Mouse (Mus musculus): ENCODE measurements at regions not wholly inside any gene's neighbourhood (a gene's known extent, or its start where the extent isn't known, plus 50 kb on each side); places are given as distances from the start of the nearest gene placed in this dataset.

- DNase-seq (ENCODE audit: low spot score) (no peak), ATAC-seq (replicated peaks; ENCODE audit: insufficient number of reproducible peaks, low FRiP score, low TSS enrichment, low read depth) (no peak)
- Histone ChIP-seq H3K9ac (replicated peaks; ENCODE audit: low read length) (no peak overlapping the region), H3K4me1 (ENCODE audit: control insufficient read depth, insufficient read depth, low read length) (no peaks in the 10 kb centered on the region), H3K4me2 (ENCODE audit: low read depth, low read length) (no peak overlapping the region), H3K27me3 (ENCODE audit: control insufficient read depth, insufficient read depth, low read length) (no peaks in the 10 kb centered on the region), H3K27ac (replicated peaks; ENCODE audit: low read depth, low read length) (no peak overlapping the region), H3K36me3 (replicated peaks; ENCODE audit: control insufficient read depth, insufficient read depth, low read depth, low read length) (no peaks in the 10 kb centered on the region), H3K9me3 (replicated peaks; ENCODE audit: control insufficient read depth, low read length) (no peaks in the 10 kb centered on the region), H3K4me3 (ENCODE audit: low read depth, low read length) (no peak overlapping the region)
- WGBS: 89% methylated on average over 3 of the region's 3 CpGs
Measured at GRCm38 (mm10) chr8:103399466-103399865, 614.0 kb upstream of the Cdh11 start.

- no peak overlapping the region for H3K9ac ChIP-seq (replicated peaks; ENCODE audit: low read length)
- H3K27me3 ChIP-seq (ENCODE audit: control insufficient read depth, insufficient read depth, low read length): no peaks in the 10 kb centered on the region
- no peaks in the 10 kb centered on the region for H3K4me1 ChIP-seq (ENCODE audit: control insufficient read depth, insufficient read depth, low read length)
- no peak overlapping the region for H3K27ac ChIP-seq (replicated peaks; ENCODE audit: low read depth, low read length)
- WGBS: 95% methylated on average over 1 of the region's 1 CpGs
- ATAC-seq (replicated peaks; ENCODE audit: insufficient number of reproducible peaks, low FRiP score, low TSS enrichment, low read depth) (no peak), DNase-seq (ENCODE audit: low spot score) (no peak)
- H3K4me2 ChIP-seq (ENCODE audit: low read depth, low read length): no peak overlapping the region
- H3K9me3 ChIP-seq (replicated peaks; ENCODE audit: control insufficient read depth, low read length): no peaks in the 10 kb centered on the region
- no peaks in the 10 kb centered on the region for H3K36me3 ChIP-seq (replicated peaks; ENCODE audit: control insufficient read depth, insufficient read depth, low read depth, low read length)
- H3K4me3 ChIP-seq (ENCODE audit: low read depth, low read length): no peak overlapping the region
Measured at GRCm38 (mm10) chr8:103400143-103400542, 614.7 kb upstream of the Cdh11 start.

GRCm38 (mm10) chr8:103402731-103403130, 617.3 kb upstream of the Cdh11 start:
- DNase-seq (ENCODE audit: low spot score) (no peak), ATAC-seq (replicated peaks; ENCODE audit: insufficient number of reproducible peaks, low FRiP score, low TSS enrichment, low read depth) (no peak)
- Histone ChIP-seq H3K9me3 (replicated peaks; ENCODE audit: control insufficient read depth, low read length) (no peaks in the 10 kb centered on the region), H3K4me1 (ENCODE audit: control insufficient read depth, insufficient read depth, low read length) (no peaks in the 10 kb centered on the region; the same call in 1 of the 2 replicates), H3K4me3 (ENCODE audit: low read depth, low read length) (no peak overlapping the region), H3K4me2 (ENCODE audit: low read depth, low read length) (no peak overlapping the region), H3K27ac (replicated peaks; ENCODE audit: low read depth, low read length) (no peak overlapping the region), H3K27me3 (ENCODE audit: control insufficient read depth, insufficient read depth, low read length) (no peaks in the 10 kb centered on the region), H3K36me3 (replicated peaks; ENCODE audit: control insufficient read depth, insufficient read depth, low read depth, low read length) (no peaks in the 10 kb centered on the region; the same call in 1 of the 2 replicates), H3K9ac (replicated peaks; ENCODE audit: low read length) (no peak overlapping the region)
- 70% methylated on average over 3 of the region's 3 CpGs for WGBS

DNA sequence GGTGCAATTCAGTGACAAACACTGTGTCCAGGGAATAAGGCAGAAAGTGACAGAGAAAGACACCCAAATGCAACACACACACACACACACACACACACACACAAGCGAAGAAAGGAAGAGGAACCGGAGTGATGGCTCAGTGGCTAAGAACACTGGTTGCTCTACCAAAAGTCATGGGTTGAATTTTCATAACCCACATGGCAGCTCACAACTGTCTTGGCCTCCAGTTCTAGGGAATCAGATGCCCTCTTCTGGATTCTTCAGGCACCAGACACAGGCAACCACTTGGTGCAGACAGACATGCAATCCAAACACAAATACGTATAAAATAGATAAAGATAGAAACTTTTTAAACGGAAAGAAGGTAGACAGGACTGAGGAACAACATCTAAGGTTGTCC, 618.4 kb upstream of the Cdh11 start:
- Histone ChIP-seq H3K4me1 (ENCODE audit: control insufficient read depth, insufficient read depth, low read length) (no peaks in the 10 kb centered on the region; the same call in 1 of the 2 replicates), H3K9me3 (replicated peaks; ENCODE audit: control insufficient read depth, low read length) (no peaks in the 10 kb centered on the region), H3K9ac (replicated peaks; ENCODE audit: low read length) (no peak overlapping the region), H3K4me2 (ENCODE audit: low read depth, low read length) (no peak overlapping the region), H3K27me3 (ENCODE audit: control insufficient read depth, insufficient read depth, low read length) (no peaks in the 10 kb centered on the region), H3K27ac (replicated peaks; ENCODE audit: low read depth, low read length) (no peak overlapping the region), H3K36me3 (replicated peaks; ENCODE audit: control insufficient read depth, insufficient read depth, low read depth, low read length) (no peaks in the 10 kb centered on the region; the same call in 1 of the 2 replicates), H3K4me3 (ENCODE audit: low read depth, low read length) (no peak overlapping the region)
- ATAC-seq (replicated peaks; ENCODE audit: insufficient number of reproducible peaks, low FRiP score, low TSS enrichment, low read depth) (no peak), DNase-seq (ENCODE audit: low spot score) (no peak)
- WGBS: 92% methylated on average over 4 of the region's 4 CpGs

- Histone ChIP-seq H3K4me3 (ENCODE audit: low read depth, low read length) (no peak overlapping the region), H3K9ac (replicated peaks; ENCODE audit: low read length) (no peak overlapping the region), H3K9me3 (replicated peaks; ENCODE audit: control insufficient read depth, low read length) (no peaks in the 10 kb centered on the region), H3K36me3 (replicated peaks; ENCODE audit: control insufficient read depth, insufficient read depth, low read depth, low read length) (no peaks in the 10 kb centered on the region; the same call in 1 of the 2 replicates), H3K27ac (replicated peaks; ENCODE audit: low read depth, low read length) (no peak overlapping the region), H3K4me1 (ENCODE audit: control insufficient read depth, insufficient read depth, low read length) (no peaks in the 10 kb centered on the region; the same call in 1 of the 2 replicates), H3K4me2 (ENCODE audit: low read depth, low read length) (no peak overlapping the region), H3K27me3 (ENCODE audit: control insufficient read depth, insufficient read depth, low read length) (no peaks in the 10 kb centered on the region)
- 91% methylated on average over 12 of the region's 12 CpGs for WGBS
- no peak for ATAC-seq (replicated peaks; ENCODE audit: insufficient number of reproducible peaks, low FRiP score, low TSS enrichment, low read depth)
- no peak for DNase-seq (ENCODE audit: low spot score)
Measured at GRCm38 (mm10) chr8:103405787-103406186, 620.3 kb upstream of the Cdh11 start.

- Histone ChIP-seq H3K9ac (replicated peaks; ENCODE audit: low read length) (no peak overlapping the region), H3K9me3 (replicated peaks; ENCODE audit: control insufficient read depth, low read length) (no peaks in the 10 kb centered on the region), H3K4me3 (ENCODE audit: low read depth, low read length) (no peak overlapping the region), H3K4me1 (ENCODE audit: control insufficient read depth, insufficient read depth, low read length) (no peaks in the 10 kb centered on the region; the same call in 1 of the 2 replicates), H3K27me3 (ENCODE audit: control insufficient read depth, insufficient read depth, low read length) (no peaks in the 10 kb centered on the region), H3K4me2 (ENCODE audit: low read depth, low read length) (no peak overlapping the region), H3K27ac (replicated peaks; ENCODE audit: low read depth, low read length) (no peak overlapping the region; the same call in 1 of the 2 replicates), H3K36me3 (replicated peaks; ENCODE audit: control insufficient read depth, insufficient read depth, low read depth, low read length) (no peaks in the 10 kb centered on the region; the same call in 1 of the 2 replicates)
- ATAC-seq (replicated peaks; ENCODE audit: insufficient number of reproducible peaks, low FRiP score, low TSS enrichment, low read depth) (no peak), DNase-seq (ENCODE audit: low spot score) (no peak)
- WGBS: 79% methylated on average over 2 of the region's 2 CpGs
Measured at GRCm38 (mm10) chr8:103406921-103407320, 621.5 kb upstream of the Cdh11 start.

GRCm38 (mm10) chr8:103407631-103408030, 622.2 kb upstream of the Cdh11 start:
- no peak overlapping the region for H3K4me2 ChIP-seq (ENCODE audit: low read depth, low read length)
- H3K4me1 ChIP-seq (ENCODE audit: control insufficient read depth, insufficient read depth, low read length): no peaks in the 10 kb centered on the region; the same call in 1 of the 2 replicates
- H3K27me3 ChIP-seq (ENCODE audit: control insufficient read depth, insufficient read depth, low read length): no peaks in the 10 kb centered on the region
- H3K4me3 ChIP-seq (ENCODE audit: low read depth, low read length): no peak overlapping the region
- H3K9ac ChIP-seq (replicated peaks; ENCODE audit: low read length): no peak overlapping the region
- no peak for DNase-seq (ENCODE audit: low spot score)
- H3K9me3 ChIP-seq (replicated peaks; ENCODE audit: control insufficient read depth, low read length): no peaks in the 10 kb centered on the region
- no peak overlapping the region for H3K27ac ChIP-seq (replicated peaks; ENCODE audit: low read depth, low read length)
- ATAC-seq (replicated peaks; ENCODE audit: insufficient number of reproducible peaks, low FRiP score, low TSS enrichment, low read depth): no peak
- no peaks in the 10 kb centered on the region; the same call in 1 of the 2 replicates for H3K36me3 ChIP-seq (replicated peaks; ENCODE audit: control insufficient read depth, insufficient read depth, low read depth, low read length)
- 80% methylated on average over 5 of the region's 5 CpGs for WGBS

DNA sequence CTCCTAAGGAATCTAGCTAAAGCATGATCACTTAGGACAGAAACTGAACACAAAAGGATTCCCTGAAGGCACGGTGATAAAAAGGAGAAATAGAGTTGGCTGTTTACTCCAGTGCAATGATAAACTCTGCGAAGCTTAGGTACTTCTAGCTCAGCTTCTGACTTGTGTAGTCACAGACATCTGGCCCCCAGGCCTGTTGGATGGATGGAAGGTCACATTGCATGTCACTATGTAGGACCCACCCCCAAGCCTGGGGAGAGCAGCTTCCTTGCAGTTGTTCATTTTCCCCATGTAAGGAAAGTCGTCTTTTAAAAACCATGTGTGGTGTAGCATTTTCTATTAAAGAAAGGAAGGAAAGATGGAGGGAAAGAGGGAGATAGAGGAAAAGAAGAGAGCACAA, 623.0 kb upstream of the Cdh11 start:
- H3K27ac ChIP-seq (replicated peaks; ENCODE audit: low read depth, low read length): peak overlapping the region; percentile 58; the same call in 1 of the 2 replicates
- H3K4me3 ChIP-seq (ENCODE audit: low read depth, low read length): no peak overlapping the region
- DNase-seq (ENCODE audit: low spot score) (peak; percentile 48), ATAC-seq (replicated peaks; ENCODE audit: insufficient number of reproducible peaks, low FRiP score, low TSS enrichment, low read depth) (no peak)
- H3K36me3 ChIP-seq (replicated peaks; ENCODE audit: control insufficient read depth, insufficient read depth, low read depth, low read length): no peaks in the 10 kb centered on the region; the same call in 1 of the 2 replicates
- no peaks in the 10 kb centered on the region; the same call in 1 of the 2 replicates for H3K4me1 ChIP-seq (ENCODE audit: control insufficient read depth, insufficient read depth, low read length)
- no peaks in the 10 kb centered on the region for H3K9me3 ChIP-seq (replicated peaks; ENCODE audit: control insufficient read depth, low read length)
- H3K4me2 ChIP-seq (ENCODE audit: low read depth, low read length): no peak overlapping the region
- no peaks in the 10 kb centered on the region for H3K27me3 ChIP-seq (ENCODE audit: control insufficient read depth, insufficient read depth, low read length)
- whole genome bisulfite sequencing: 47% methylated on average over 3 of the region's 3 CpGs
- H3K9ac ChIP-seq (replicated peaks; ENCODE audit: low read length): no peak overlapping the region

Measured in embryonic facial prominence, embryonic 11.5 days (tissue).